Mouse (Mus musculus) spleen, postnatal 36 days (tissue): ENCODE data around the gene Foxp3.

ENCODE experiments used
- DNase-seq, 2 experiments: peaks; one replicate each; pipeline ENCODE4 v3.0.0; 2022; ENCODE audit warnings: low spot score in 2 of 2, mixed read lengths in 1 of 2

Gene Foxp3

DNA sequence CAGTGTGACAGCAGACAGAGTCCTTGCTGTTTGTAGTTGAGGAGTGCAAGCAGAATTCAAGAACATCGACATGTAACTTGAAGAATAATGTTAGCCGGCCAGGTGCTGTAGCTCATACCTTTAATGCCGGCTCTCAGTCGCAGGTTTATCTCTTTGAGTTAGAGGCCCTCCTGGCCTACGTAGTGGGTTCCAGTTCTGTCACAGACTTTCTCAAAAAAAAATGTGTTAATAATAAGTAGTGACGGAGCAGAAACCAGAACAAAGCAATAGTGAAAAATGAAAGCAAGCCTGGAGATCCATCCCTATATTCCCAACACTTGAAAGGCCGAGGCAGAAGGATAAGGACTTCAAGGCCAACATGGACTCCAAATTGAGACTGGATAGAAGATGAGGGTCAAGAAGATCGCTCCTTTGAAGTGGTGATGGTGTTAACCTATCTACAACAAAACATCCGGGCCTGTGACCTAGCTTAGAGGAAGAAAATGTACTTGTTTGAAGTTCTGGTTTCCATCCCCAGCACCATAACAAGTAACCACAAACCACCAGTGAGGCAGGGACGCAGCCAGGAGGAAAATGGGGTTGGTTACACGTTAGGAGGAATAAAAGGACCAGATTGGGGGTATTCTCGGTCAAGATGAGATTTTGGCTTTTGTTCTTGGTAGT, 44.6 kb downstream of the Foxp3 start:
- DNase-seq, result no peak

GRCm38 (mm10) chrX:7632560-7632959, 59.1 kb downstream of the Foxp3 start:
- DNase-seq, result no peak

DNA sequence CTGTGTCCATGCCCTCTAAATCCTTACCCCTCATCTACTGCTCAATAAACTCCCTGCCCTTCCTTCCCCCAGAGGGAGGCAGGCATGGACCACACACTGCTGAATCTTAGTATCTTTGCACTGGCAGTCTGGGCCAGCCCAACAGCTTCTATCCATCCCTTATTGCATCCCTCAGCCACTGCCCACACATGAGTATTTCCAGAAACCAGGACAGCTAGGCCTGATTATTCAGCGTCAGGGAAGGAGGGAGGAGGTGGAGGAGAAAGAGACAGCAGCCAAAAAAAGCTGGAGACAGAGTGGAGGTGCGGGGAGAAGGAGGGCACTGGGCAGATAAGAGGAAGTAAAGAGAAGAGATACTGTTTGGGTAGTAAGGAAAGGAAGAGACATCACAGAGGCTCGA, 61.7 kb downstream of the Foxp3 start:
- no peak for DNase-seq

DNA sequence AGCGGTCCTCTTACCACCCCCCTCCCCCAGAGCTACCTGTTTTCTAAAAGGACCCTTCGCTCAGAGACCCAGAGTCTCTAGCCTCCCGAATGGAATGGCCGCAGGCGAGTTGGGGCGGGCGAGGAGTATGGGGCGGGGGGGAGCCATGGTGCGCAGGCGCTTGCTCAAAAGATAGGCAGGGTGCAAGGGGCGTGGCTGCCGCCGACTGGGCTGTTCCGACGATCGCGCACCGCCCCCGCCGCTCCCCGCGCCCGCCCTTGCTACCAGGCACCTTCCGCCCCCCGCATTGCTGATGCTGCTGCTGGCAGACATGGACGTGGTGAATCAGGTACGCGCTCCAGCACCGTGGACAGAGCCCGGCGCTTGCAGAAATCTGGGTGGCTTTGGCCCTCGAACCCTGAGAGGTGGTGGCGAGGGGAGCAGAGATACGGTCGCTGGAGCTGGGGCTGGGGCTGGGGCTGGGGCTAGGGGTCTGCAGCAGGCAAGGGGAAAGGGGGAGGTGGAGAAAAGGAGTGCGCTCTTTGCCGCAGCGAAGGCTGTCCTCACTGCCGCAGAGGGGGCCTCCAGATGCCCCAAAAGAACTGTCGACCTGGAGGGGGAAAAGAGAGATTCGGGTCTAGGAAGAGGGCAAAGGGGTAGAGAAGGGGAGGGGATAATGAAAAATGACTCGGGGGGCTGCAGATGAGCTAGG, 65.1 kb downstream of the Foxp3 start, which contains the start of gene Syp:
Syp (plus strand) TSS at position 71 of the 691 bp plus-strand sequence.
- DNase-seq, result peak; percentile 74 to 77

- no peak for DNase-seq
Measured at GRCm38 (mm10) chrX:7639536-7640325, 66.3 kb downstream of the Foxp3 start.

DNA sequence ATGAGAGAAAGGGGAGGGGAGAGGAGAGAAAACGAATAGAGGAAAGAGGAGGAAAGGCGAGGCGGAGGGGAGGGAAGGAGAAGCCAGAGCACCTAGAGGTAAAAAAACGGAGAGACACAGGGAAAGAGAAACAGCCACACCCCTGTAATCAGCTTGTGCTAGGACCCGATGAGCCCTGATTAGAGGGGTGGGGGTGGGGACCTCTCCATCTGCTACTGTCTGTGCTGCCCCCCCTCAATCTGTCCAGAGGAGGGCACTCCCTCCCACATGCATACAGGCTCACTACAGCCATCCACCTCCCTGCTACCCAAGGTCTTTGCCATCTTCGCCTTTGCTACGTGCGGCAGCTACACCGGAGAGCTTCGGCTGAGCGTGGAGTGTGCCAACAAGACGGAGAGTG, 67.3 kb downstream of the Foxp3 start:
- no peak for DNase-seq
